Mouse (Mus musculus) central nervous system, embryonic 14 days (tissue): Measurements from ENCODE around the gene Tab1. TPM values are rescaled to one million over a fixed set of nuclear protein-coding genes. Genes with fewer than 3 reads are reported as not detected.

Source experiments
- polyA plus RNA-seq: library from polyadenylated mRNA; depleted of rRNA; stranded (reverse); fragments of >200 nt; gene quantifications from 2 replicates; pipeline ENCODE4 v1.2.3, GENCODE M21; 2012; rRNA removed

Gene Tab1
- polyA plus RNA-seq = 44.6 and 48.4 TPM in 2 replicates

DNA sequence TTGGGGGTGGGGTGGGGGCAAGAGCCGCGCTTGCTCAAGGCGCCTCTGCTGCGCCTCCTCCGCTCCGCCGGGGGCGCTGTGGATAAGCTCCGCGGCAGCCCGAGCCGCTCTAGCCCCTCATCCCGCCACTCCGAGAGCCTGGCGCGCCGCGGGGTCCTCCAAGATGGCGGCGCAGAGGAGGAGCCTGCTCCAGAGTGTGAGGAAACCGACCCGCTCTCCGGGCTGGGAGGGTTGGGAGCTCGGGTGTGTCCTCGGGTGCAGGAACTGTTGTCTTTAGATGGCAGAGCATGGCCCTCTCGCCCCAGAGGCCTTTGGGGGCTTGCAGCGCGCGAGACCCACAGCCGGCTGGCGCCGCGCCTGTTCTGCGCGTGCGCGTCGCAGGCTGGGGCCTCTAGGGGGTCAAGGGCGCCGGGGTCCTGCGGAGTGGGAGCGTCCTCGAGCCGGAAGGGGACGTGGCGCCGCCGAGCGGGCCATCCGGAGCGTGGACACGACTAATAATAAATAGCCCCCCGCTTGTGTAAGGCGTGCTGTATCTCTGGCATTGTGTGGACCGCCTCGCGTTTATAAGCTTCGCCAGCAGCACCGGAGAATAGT is at the start of gene Tab1:
Gene Tab1 (plus strand): TSS at position 135 of the 594 bp plus-strand sequence.

DNA sequence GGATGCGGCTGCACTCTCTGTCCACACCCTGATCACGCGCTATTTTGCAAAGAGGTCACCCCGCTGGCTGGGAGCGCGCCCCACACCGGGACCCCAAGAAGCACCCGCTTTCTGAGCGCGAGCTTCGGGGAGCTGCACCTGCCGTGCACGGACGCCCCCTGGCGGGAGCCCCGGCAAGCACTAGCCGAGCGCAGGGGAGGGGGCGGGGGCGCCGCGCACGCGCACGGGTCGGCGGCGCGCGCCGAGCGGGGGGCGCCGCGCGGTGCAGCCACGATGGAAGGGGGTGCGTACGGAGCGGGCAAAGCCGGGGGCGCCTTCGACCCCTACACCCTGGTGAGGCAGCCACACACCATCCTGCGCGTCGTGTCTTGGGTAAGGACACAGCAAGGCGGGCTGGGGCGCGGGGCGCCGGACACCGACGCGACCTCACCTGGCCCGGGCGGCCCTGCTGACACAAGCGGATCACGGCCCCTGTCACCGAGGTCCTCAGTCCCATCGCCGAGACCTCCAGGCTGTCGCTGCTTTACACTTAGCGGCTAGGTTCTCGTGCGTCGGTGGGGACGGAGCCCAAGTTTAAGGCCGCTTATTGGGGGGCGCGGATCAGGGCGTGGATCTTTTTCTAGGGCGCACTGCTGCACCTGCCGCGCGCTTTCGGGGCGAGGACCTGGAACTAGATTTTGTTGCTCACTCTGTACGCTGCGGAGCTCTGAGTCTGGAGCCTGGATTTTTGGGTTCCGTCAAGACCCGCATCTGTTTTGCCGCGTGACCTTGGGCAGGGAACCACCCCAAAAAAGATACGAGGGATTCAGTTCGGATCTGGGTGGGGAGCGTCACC is 41.6 kb upstream of the Tab1 start, which contains the start of the genes Syngr1 and Rpl3:
Gene Syngr1 (plus strand): TSS at position 214 of the 835 bp plus-strand sequence.
Gene Rpl3 (minus strand): TSS at position 748 of the 835 bp plus-strand sequence.

DNA sequence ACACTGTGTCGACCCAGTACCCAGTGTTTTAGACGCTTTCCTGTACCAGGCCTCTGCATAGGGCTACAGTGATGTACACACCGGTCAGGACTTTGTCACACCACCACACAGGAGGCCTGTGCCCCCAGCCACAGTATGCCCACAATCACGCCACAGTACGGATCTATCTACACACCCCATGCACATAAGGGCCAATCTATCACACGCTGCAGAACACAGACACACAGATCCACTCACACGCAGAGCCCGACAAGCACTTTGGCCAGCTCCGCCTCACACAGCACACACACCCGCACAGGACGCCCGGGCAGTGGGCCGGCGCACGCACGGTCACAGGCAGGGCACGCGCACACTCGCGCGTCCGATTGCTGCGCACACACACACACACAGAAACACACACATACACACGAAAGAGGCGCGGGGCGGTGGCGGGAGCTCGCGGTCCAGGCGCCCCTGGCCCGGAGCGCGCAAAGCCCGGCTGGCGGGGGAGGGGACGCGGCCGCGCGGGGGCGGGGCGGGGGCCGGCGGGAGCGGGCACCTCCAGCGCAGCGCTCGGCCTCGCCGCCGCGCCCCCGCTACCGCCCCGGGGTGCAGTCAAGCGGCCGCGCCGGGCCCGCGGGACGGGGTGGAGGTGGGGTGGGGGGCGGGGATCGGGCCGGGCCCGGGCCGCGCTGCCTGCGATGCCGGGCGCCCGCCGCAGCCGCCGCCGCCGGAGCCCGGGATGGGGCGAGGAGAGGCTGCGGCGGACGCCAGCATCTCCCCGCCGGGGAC is 40.3 kb downstream of the Tab1 start, which contains the start of gene Mgat3:
Gene Mgat3 (plus strand): TSS at position 721 of the 771 bp plus-strand sequence.

Other genes starting within 250 kb of the Tab1 start
- gene Apobec3, start 241.5 kb upstream of the Tab1 start, polyA plus RNA-seq = 7.2 and 8.8 TPM in 2 replicates
- gene Cbx7, start 162.0 kb upstream of the Tab1 start, polyA plus RNA-seq = 12.1 and 13.0 TPM in 2 replicates
- 10.8 and 12.8 TPM in 2 replicates for gene Pdgfb, start 118.2 kb upstream of the Tab1 start, polyA plus RNA-seq
- 48.6 and 57.1 TPM in 2 replicates for gene Syngr1, start 41.8 kb upstream of the Tab1 start, polyA plus RNA-seq
- 1,038 and 1,063 TPM in 2 replicates for gene Rpl3, start 41.3 kb upstream of the Tab1 start, polyA plus RNA-seq
- 41.9 and 43.1 TPM in 2 replicates for gene Mgat3, start 40.6 kb downstream of the Tab1 start, polyA plus RNA-seq
- 15.4 and 15.8 TPM in 2 replicates for gene Mief1, start 100.9 kb downstream of the Tab1 start, polyA plus RNA-seq
- not detected in 2 replicates for gene AC140267.1, start 102.7 kb downstream of the Tab1 start, polyA plus RNA-seq
- 252 and 295 TPM in 2 replicates for gene Atf4, start 122.1 kb downstream of the Tab1 start, polyA plus RNA-seq
- gene Rps19bp1, start 131.2 kb downstream of the Tab1 start, polyA plus RNA-seq = 52.0 and 55.4 TPM in 2 replicates
- gene Cacna1i, start 154.1 kb downstream of the Tab1 start, polyA plus RNA-seq = 3.1 and 3.2 TPM in 2 replicates